Mouse (Mus musculus): Measurements from ENCODE around the gene Gm37240.

Gene Gm37240

GRCm38 (mm10) chr3:84701964-84702363, 1185.4 kb downstream of the Gm37240 start:
- no peak for DNase-seq (ENCODE audit: low spot score)

GRCm38 (mm10) chr3:84701509-84701908, 1185.8 kb downstream of the Gm37240 start:
- DNase-seq (ENCODE audit: low spot score), result no peak

- DNase-seq (ENCODE audit: low spot score), result no peak
These were observed 1190.8 kb downstream of the Gm37240 start for GRCm38 (mm10) chr3:84696428-84696917.

- no peak for DNase-seq (ENCODE audit: low spot score)
These were observed 1191.4 kb downstream of the Gm37240 start for GRCm38 (mm10) chr3:84695867-84696361.

- peak; percentile 13 for DNase-seq (ENCODE audit: low spot score)
These were observed 1191.9 kb downstream of the Gm37240 start for GRCm38 (mm10) chr3:84695418-84695817.

GRCm38 (mm10) chr3:84693886-84694285, 1193.4 kb downstream of the Gm37240 start:
- no peak for DNase-seq (ENCODE audit: low spot score)

GRCm38 (mm10) chr3:84692647-84693199, 1194.6 kb downstream of the Gm37240 start:
- DNase-seq (ENCODE audit: low spot score), result peak; percentile 82

- no peak for DNase-seq (ENCODE audit: low spot score)
These were observed 1197.1 kb downstream of the Gm37240 start for GRCm38 (mm10) chr3:84690091-84690771.

- no peak for DNase-seq (ENCODE audit: low spot score)
These were observed 1197.7 kb downstream of the Gm37240 start for GRCm38 (mm10) chr3:84689656-84690055.

GRCm38 (mm10) chr3:84688176-84688575, 1199.1 kb downstream of the Gm37240 start:
- no peak for DNase-seq (ENCODE audit: low spot score)

GRCm38 (mm10) chr3:84687488-84687846, 1199.9 kb downstream of the Gm37240 start:
- DNase-seq (ENCODE audit: low spot score), result no peak

- DNase-seq (ENCODE audit: low spot score), result no peak
These were observed 1200.4 kb downstream of the Gm37240 start for GRCm38 (mm10) chr3:84686799-84687487.

GRCm38 (mm10) chr3:84686294-84686672, 1201.0 kb downstream of the Gm37240 start:
- DNase-seq (ENCODE audit: low spot score), result no peak

- no peak for DNase-seq (ENCODE audit: low spot score)
These were observed 1201.5 kb downstream of the Gm37240 start for GRCm38 (mm10) chr3:84685662-84686293.

GRCm38 (mm10) chr3:84683788-84684187, 1203.5 kb downstream of the Gm37240 start:
- DNase-seq (ENCODE audit: low spot score), result no peak

- no peak for DNase-seq (ENCODE audit: low spot score)
These were observed 1205.6 kb downstream of the Gm37240 start for GRCm38 (mm10) chr3:84681699-84682098.

GRCm38 (mm10) chr3:84680062-84680461, 1207.3 kb downstream of the Gm37240 start:
- no peak for DNase-seq (ENCODE audit: low spot score)

GRCm38 (mm10) chr3:84679542-84679941, 1207.8 kb downstream of the Gm37240 start:
- DNase-seq (ENCODE audit: low spot score), result no peak

- DNase-seq (ENCODE audit: low spot score), result no peak
These were observed 1208.4 kb downstream of the Gm37240 start for GRCm38 (mm10) chr3:84678891-84679290.

GRCm38 (mm10) chr3:84675710-84676109, 1211.6 kb downstream of the Gm37240 start:
- DNase-seq (ENCODE audit: low spot score), result no peak

- DNase-seq (ENCODE audit: low spot score), result no peak
These were observed 1213.8 kb downstream of the Gm37240 start for GRCm38 (mm10) chr3:84673552-84673951.

- DNase-seq (ENCODE audit: low spot score), result no peak
These were observed 1215.2 kb downstream of the Gm37240 start for GRCm38 (mm10) chr3:84672136-84672535.

GRCm38 (mm10) chr3:84668957-84669356, 1218.4 kb downstream of the Gm37240 start:
- DNase-seq (ENCODE audit: low spot score), result no peak

Measured in retina, embryonic 14.5 days (tissue).